Comparison of ENCODE assay signal across 13 mouse cellular contexts in the genomic region with DNA sequence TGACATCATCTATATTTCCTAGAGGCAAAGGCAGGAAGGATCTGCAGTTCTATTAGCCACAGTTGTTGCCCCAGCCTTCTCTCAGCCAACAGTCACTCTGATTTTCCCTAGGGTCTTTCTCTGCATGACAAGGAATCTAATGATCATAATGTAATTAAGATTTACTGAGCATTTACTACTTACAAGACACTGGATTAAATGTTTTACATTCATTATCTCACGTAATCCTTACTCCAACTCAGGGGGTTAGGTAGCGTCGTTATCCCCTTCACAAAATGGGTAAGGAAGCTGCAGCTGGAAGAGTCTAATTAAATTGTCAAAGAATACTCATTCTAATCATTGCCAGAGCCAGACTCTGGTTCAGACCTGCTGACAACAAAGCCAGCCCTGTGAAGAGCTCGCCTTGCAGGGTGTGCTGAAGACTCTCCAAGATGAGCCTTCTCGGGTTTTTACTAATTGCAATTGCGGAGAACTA.
A peak's percentile ranks its signal among the peaks of the same experiment; 100 is the strongest.
DNase-seq lines count a peak whose midpoint lies in the region; ATAC-seq and TF ChIP-seq lines count a peak whose summit lies in the region.
"Had no signal": no experiment of that assay in that cellular context is flagged by ENCODE, and none has a peak within 500 bp of the region (broad histone marks: within the 10 kb centered on the region; RNA-seq: fewer than 3 reads in every experiment).

No protein-coding gene starts in this region.

- WGBS in intestine, embryonic 14.5 days = 55% methylated on average over 6 of the region's 6 CpGs
- 50% methylated on average over 6 of the region's 6 CpGs for WGBS in intestine, embryonic 16.5 days
- 10% methylated on average over 6 of the region's 6 CpGs for WGBS in embryonic facial prominence, embryonic 11.5 days
- 39% methylated on average over 6 of the region's 6 CpGs for WGBS in hindbrain, embryonic 12.5 days
- 25% methylated on average over 6 of the region's 6 CpGs for WGBS in neural tube, embryonic 14.5 days
- 52% methylated on average over 6 of the region's 6 CpGs for WGBS in kidney, embryonic 14.5 days
- 54% methylated on average over 6 of the region's 6 CpGs for whole genome bisulfite sequencing in kidney, adult 2 months

- H3K4me2 ChIP-seq in intestine, embryonic 14.5 days (ENCODE audit: low read length) = no peak overlapping the region
- no peak overlapping the region for H3K4me2 ChIP-seq in intestine, embryonic 16.5 days (ENCODE audit: low read depth, low read length)
- H3K4me2 ChIP-seq in embryonic facial prominence, embryonic 11.5 days (ENCODE audit: low read depth, low read length) = no peak overlapping the region
- no peak overlapping the region for H3K4me2 ChIP-seq in hindbrain, embryonic 12.5 days (replicated peaks)
- H3K4me2 ChIP-seq in neural tube, embryonic 14.5 days (ENCODE audit: low read depth, low read length) = no peak overlapping the region
- H3K4me2 ChIP-seq in kidney, embryonic 14.5 days (replicated peaks; ENCODE audit: low read depth, low read length) = no peak overlapping the region
- H3K4me2 ChIP-seq: heart, embryonic 15.5 days; liver, embryonic 13.5 days had no signal

- no peak for TF ChIP-seq POLR2A in kidney, adult 2 months (IDR thresholded peaks at IDR 0.05; ENCODE audit: low read depth, low read length)

- H3K9ac ChIP-seq in intestine, embryonic 14.5 days (ENCODE audit: low read length) = no peak overlapping the region
- no peak overlapping the region for H3K9ac ChIP-seq in intestine, embryonic 16.5 days (ENCODE audit: low read depth, low read length)
- H3K9ac ChIP-seq in embryonic facial prominence, embryonic 11.5 days (replicated peaks; ENCODE audit: low read length) = no peak overlapping the region; the same call in 1 of the 2 replicates
- no peak overlapping the region for H3K9ac ChIP-seq in hindbrain, embryonic 12.5 days
- H3K9ac ChIP-seq in neural tube, embryonic 14.5 days (replicated peaks; ENCODE audit: low read depth, low read length) = no peak overlapping the region
- no peak overlapping the region for H3K9ac ChIP-seq in kidney, embryonic 14.5 days (ENCODE audit: low read depth, low read length)
- H3K9ac ChIP-seq: heart, embryonic 15.5 days; liver, embryonic 13.5 days had no signal

- H3K27ac ChIP-seq in intestine, embryonic 14.5 days (ENCODE audit: low read depth) = no peak overlapping the region
- H3K27ac ChIP-seq in intestine, embryonic 16.5 days (ENCODE audit: low read length) = no peak overlapping the region
- H3K27ac ChIP-seq in embryonic facial prominence, embryonic 11.5 days (replicated peaks; ENCODE audit: low read depth, low read length) = peak overlapping the region; percentile 48; the same call in 1 of the 2 replicates
- no peak overlapping the region for H3K27ac ChIP-seq in hindbrain, embryonic 12.5 days
- H3K27ac ChIP-seq in neural tube, embryonic 14.5 days (ENCODE audit: low read depth, low read length) = peak overlapping the region; percentile 48; the same call in 1 of the 2 replicates
- no peak overlapping the region for H3K27ac ChIP-seq in kidney, embryonic 14.5 days (ENCODE audit: low read depth, low read length)
- H3K27ac ChIP-seq in kidney, adult 2 months (ENCODE audit: insufficient read depth, low read depth, low read length) = no peak overlapping the region
- H3K27ac ChIP-seq: heart, embryonic 15.5 days; liver, embryonic 13.5 days had no signal

- 0 out of 2 replicates have a peak, but pooled peaks have one; percentile 23 for ATAC-seq in intestine, embryonic 14.5 days (replicated peaks; ENCODE audit: low FRiP score, low TSS enrichment, low read depth)
- ATAC-seq in intestine, embryonic 16.5 days = no peak
- ATAC-seq in embryonic facial prominence, embryonic 11.5 days (replicated peaks; ENCODE audit: insufficient number of reproducible peaks, low FRiP score, low TSS enrichment, low read depth) = peak; percentile 70
- ATAC-seq in hindbrain, embryonic 12.5 days (ENCODE audit: low FRiP score) = peak; percentile 85
- ATAC-seq in neural tube, embryonic 14.5 days (ENCODE audit: low read depth) = peak; percentile 73
- no peak for ATAC-seq in kidney, embryonic 14.5 days (ENCODE audit: low FRiP score, low TSS enrichment)

- no peak for DNase-seq in intestine, embryonic 14.5 days (ENCODE audit: low spot score)
- peak; percentile 75 for DNase-seq in embryonic facial prominence, embryonic 11.5 days (ENCODE audit: low spot score)
- no peak for DNase-seq in adrenal gland, adult 18-20 months (ENCODE audit: low spot score in 2 of 2)
- no peak for DNase-seq in kidney, adult 2 months
- DNase-seq: kidney, adult 8-10 months; liver, embryonic 13.5 days; thymus, postnatal 4 days had no signal

- no peaks in the 10 kb centered on the region for H3K27me3 ChIP-seq in intestine, embryonic 14.5 days (replicated peaks; ENCODE audit: control insufficient read depth, insufficient read depth, low read length)
- H3K27me3 ChIP-seq in intestine, embryonic 16.5 days (replicated peaks; ENCODE audit: control insufficient read depth, insufficient read depth, low read length) = no peaks in the 10 kb centered on the region
- no peaks in the 10 kb centered on the region for H3K27me3 ChIP-seq in embryonic facial prominence, embryonic 11.5 days (ENCODE audit: control insufficient read depth, insufficient read depth, low read length)
- H3K27me3 ChIP-seq in hindbrain, embryonic 12.5 days = no peaks in the 10 kb centered on the region
- H3K27me3 ChIP-seq in neural tube, embryonic 14.5 days (ENCODE audit: control insufficient read depth, insufficient read depth, low read length) = no peaks in the 10 kb centered on the region
- H3K27me3 ChIP-seq in kidney, embryonic 14.5 days (ENCODE audit: control insufficient read depth, insufficient read depth, low read length) = no peaks in the 10 kb centered on the region
- no peaks in the 10 kb centered on the region for H3K27me3 ChIP-seq in kidney, adult 2 months (replicated peaks; ENCODE audit: control insufficient read depth, insufficient read depth, low read length)
- H3K27me3 ChIP-seq: heart, embryonic 15.5 days; liver, embryonic 13.5 days had no signal

- no peaks in the 10 kb centered on the region for H3K4me1 ChIP-seq in intestine, embryonic 14.5 days (replicated peaks; ENCODE audit: control insufficient read depth, insufficient read depth, low read length)
- no peaks in the 10 kb centered on the region for H3K4me1 ChIP-seq in intestine, embryonic 16.5 days (ENCODE audit: control insufficient read depth, insufficient read depth, low read length)
- H3K4me1 ChIP-seq in embryonic facial prominence, embryonic 11.5 days (ENCODE audit: control insufficient read depth, insufficient read depth, low read length) = no peaks in the 10 kb centered on the region
- H3K4me1 ChIP-seq in hindbrain, embryonic 12.5 days = peaks cover 6% of the 10 kb centered on the region; the same call in 1 of the 2 replicates
- no peaks in the 10 kb centered on the region for H3K4me1 ChIP-seq in neural tube, embryonic 14.5 days (ENCODE audit: control insufficient read depth, insufficient read depth, low read length)
- no peaks in the 10 kb centered on the region for H3K4me1 ChIP-seq in kidney, embryonic 14.5 days (ENCODE audit: control insufficient read depth, insufficient read depth, low read length)
- no peaks in the 10 kb centered on the region for H3K4me1 ChIP-seq in kidney, adult 2 months (ENCODE audit: control insufficient read depth, insufficient read depth, low read length)
- H3K4me1 ChIP-seq: liver, embryonic 13.5 days had no signal

- no peaks in the 10 kb centered on the region for H3K36me3 ChIP-seq in intestine, embryonic 14.5 days (ENCODE audit: control insufficient read depth, insufficient read depth, low read length)
- no peaks in the 10 kb centered on the region for H3K36me3 ChIP-seq in intestine, embryonic 16.5 days (ENCODE audit: control insufficient read depth, insufficient read depth, low read length)
- H3K36me3 ChIP-seq in embryonic facial prominence, embryonic 11.5 days (replicated peaks; ENCODE audit: control insufficient read depth, insufficient read depth, low read depth, low read length) = no peaks in the 10 kb centered on the region
- H3K36me3 ChIP-seq in hindbrain, embryonic 12.5 days = no peaks in the 10 kb centered on the region
- no peaks in the 10 kb centered on the region for H3K36me3 ChIP-seq in neural tube, embryonic 14.5 days (ENCODE audit: control insufficient read depth, insufficient read depth, low read length)
- no peaks in the 10 kb centered on the region for H3K36me3 ChIP-seq in kidney, embryonic 14.5 days (ENCODE audit: control insufficient read depth, insufficient read depth, low read length)
- H3K36me3 ChIP-seq in kidney, adult 2 months (ENCODE audit: control insufficient read depth, insufficient read depth, low read length) = no peaks in the 10 kb centered on the region
- H3K36me3 ChIP-seq: G1E; heart, embryonic 15.5 days; liver, embryonic 13.5 days had no signal

- TF ChIP-seq CTCF in kidney, adult 2 months (conservative IDR thresholded peaks at IDR 0.05; ENCODE audit: insufficient read depth, insufficient read length, low read depth, low read length) = no peak

- H3K4me3 ChIP-seq in intestine, embryonic 14.5 days (ENCODE audit: low read depth, low read length) = no peak overlapping the region
- H3K4me3 ChIP-seq in intestine, embryonic 16.5 days (ENCODE audit: low read length) = no peak overlapping the region
- no peak overlapping the region for H3K4me3 ChIP-seq in embryonic facial prominence, embryonic 11.5 days (ENCODE audit: low read depth, low read length)
- no peak overlapping the region for H3K4me3 ChIP-seq in hindbrain, embryonic 12.5 days
- no peak overlapping the region for H3K4me3 ChIP-seq in neural tube, embryonic 14.5 days (ENCODE audit: low read depth, low read length)
- no peak overlapping the region for H3K4me3 ChIP-seq in kidney, embryonic 14.5 days (ENCODE audit: low read length)
- no peak overlapping the region for H3K4me3 ChIP-seq in kidney, adult 2 months (ENCODE audit: insufficient read depth, low read depth, low read length)
- H3K4me3 ChIP-seq: heart, embryonic 15.5 days; liver, embryonic 13.5 days had no signal

- no peaks in the 10 kb centered on the region for H3K9me3 ChIP-seq in intestine, embryonic 14.5 days (ENCODE audit: control insufficient read depth, low read length)
- no peaks in the 10 kb centered on the region for H3K9me3 ChIP-seq in intestine, embryonic 16.5 days (ENCODE audit: control insufficient read depth, low read length)
- H3K9me3 ChIP-seq in embryonic facial prominence, embryonic 11.5 days (replicated peaks; ENCODE audit: control insufficient read depth, low read length) = no peaks in the 10 kb centered on the region
- H3K9me3 ChIP-seq in hindbrain, embryonic 12.5 days (replicated peaks) = no peaks in the 10 kb centered on the region
- H3K9me3 ChIP-seq in neural tube, embryonic 14.5 days (ENCODE audit: control insufficient read depth, low read length) = no peaks in the 10 kb centered on the region
- H3K9me3 ChIP-seq in kidney, embryonic 14.5 days (ENCODE audit: control insufficient read depth, low read length) = no peaks in the 10 kb centered on the region
- H3K9me3 ChIP-seq: heart, embryonic 15.5 days; liver, embryonic 13.5 days had no signal

Comparison
In these comparisons a context has a peak if more than half of its experiments do, and no peak if none do; other contexts are left out.
1. ATAC-seq: peak in intestine, embryonic 14.5 days (single experiment), embryonic facial prominence, embryonic 11.5 days (single experiment), hindbrain, embryonic 12.5 days (single experiment) and neural tube, embryonic 14.5 days (single experiment); none in intestine, embryonic 16.5 days (single experiment) and kidney, embryonic 14.5 days (single experiment).
2. H3K27ac ChIP-seq: peak in embryonic facial prominence, embryonic 11.5 days (single experiment) and neural tube, embryonic 14.5 days (single experiment); none in intestine, embryonic 14.5 days (single experiment), intestine, embryonic 16.5 days (single experiment), hindbrain, embryonic 12.5 days (single experiment), kidney, embryonic 14.5 days (single experiment) and kidney, adult 2 months (single experiment).